Mouse (Mus musculus): Measurements from ENCODE around the gene Glcci1. TPM values are rescaled to one million over a fixed set of nuclear protein-coding genes. Genes with fewer than 3 reads are reported as not detected.
"Not testable (repeated sequence)": the region's sequence is repeated elsewhere in the genome, so short reads cannot be mapped to it uniquely, and the experiment has no call there.

Gene Glcci1
- total RNA-seq, 4 experiments from 2014 or later = 2.3 to 4.0 (median 3.6) TPM

- no peak for DNase-seq (ENCODE audit: low spot score in 2 of 2)
These were observed 14.1 kb upstream of the Glcci1 start for GRCm38 (mm10) chr6:8495109-8495826.

DNA sequence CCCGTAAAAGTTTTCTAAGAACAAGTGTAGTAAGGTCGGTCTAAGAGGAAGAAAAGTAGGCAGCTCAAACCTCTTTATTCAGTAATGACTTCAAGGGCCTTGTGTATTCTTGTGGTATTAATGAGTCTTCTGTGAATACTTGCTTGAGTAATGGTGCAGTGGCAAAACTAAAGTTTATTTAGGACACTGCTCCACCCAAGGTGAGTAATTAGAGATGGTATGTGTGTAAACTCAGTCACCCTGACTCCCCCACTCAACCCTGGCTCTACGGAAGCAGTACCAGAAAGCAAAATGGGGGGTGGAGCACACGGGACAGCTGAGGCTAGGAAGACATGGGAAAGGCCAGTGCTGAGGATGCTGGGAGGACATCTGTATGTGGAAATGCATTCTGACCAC lies 13.6 kb upstream of the Glcci1 start:
- DNase-seq (ENCODE audit: low spot score in 2 of 2) = no peak

DNA sequence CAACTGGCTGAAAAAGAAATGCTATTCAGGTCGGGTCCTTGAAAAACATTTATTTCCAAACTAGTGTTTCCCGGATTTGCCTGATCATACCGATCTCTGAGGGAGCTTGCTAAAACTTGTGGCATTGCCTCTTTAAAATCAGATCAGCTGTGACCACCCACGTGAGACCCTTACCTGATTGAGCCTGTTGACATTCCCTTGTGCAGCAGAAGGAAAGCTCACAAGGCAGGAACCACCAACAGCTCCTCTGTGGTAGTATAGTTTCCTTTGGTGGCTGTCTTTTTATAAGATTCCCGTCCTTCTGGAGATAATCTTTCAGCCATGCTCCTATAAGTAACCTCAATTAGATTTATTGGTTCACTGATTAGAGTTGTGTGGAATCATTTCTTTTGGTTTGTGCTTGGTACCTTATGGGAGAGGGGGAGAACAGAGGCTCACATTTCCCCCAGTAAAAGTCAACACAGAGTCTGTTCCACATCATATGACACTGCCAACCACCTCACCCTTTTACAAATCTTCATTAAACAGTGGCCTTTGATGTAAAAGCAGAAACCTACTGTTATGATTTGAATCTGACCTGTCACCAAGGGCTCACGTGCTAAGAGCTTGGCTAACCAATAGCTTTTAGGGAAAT lies 12.0 kb upstream of the Glcci1 start:
- no peak for DNase-seq (ENCODE audit: low spot score in 2 of 2)

DNA sequence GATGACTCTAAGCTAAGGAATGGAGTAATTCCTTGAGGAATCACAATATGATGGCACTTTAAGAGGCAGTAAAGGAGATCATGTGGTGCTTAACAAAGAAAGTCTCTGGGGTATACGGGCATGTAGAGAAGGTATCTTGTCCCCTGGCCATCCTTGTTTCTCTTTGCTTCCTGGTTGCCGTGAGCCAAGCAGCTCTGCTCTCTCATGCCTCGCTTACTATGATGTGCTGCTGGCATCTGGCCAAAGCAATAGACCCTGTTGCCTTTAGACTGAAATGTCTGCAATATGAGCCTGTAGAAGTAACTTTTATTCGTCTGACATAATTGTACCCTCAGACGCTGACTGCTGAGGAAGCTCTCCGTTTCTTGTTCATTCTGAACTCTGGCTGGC lies 11.5 kb upstream of the Glcci1 start:
- no peak for DNase-seq (ENCODE audit: low spot score in 2 of 2)

- no peak for DNase-seq (ENCODE audit: low spot score in 2 of 2)
These were observed 10.4 kb upstream of the Glcci1 start for GRCm38 (mm10) chr6:8498961-8499360.

- DNase-seq (ENCODE audit: low spot score in 2 of 2) = no peak
These were observed 5.4 kb upstream of the Glcci1 start for GRCm38 (mm10) chr6:8503953-8504352.

GRCm38 (mm10) chr6:8504521-8505228 lies 4.7 kb upstream of the Glcci1 start:
- DNase-seq (ENCODE audit: low spot score in 2 of 2) = no peak

- DNase-seq (ENCODE audit: low spot score in 2 of 2) = no peak
These were observed 2.8 kb upstream of the Glcci1 start for GRCm38 (mm10) chr6:8506631-8507030.

- DNase-seq (ENCODE audit: low spot score in 2 of 2) = peak; percentile 99 to 100
These were observed 390 bp upstream of the Glcci1 start for GRCm38 (mm10) chr6:8508883-8509536.

- peak in 1 of 2 experiments; percentile 5 for DNase-seq (ENCODE audit: low spot score in 2 of 2)
These were observed 812 bp downstream of the Glcci1 start for GRCm38 (mm10) chr6:8509961-8510863.

DNA sequence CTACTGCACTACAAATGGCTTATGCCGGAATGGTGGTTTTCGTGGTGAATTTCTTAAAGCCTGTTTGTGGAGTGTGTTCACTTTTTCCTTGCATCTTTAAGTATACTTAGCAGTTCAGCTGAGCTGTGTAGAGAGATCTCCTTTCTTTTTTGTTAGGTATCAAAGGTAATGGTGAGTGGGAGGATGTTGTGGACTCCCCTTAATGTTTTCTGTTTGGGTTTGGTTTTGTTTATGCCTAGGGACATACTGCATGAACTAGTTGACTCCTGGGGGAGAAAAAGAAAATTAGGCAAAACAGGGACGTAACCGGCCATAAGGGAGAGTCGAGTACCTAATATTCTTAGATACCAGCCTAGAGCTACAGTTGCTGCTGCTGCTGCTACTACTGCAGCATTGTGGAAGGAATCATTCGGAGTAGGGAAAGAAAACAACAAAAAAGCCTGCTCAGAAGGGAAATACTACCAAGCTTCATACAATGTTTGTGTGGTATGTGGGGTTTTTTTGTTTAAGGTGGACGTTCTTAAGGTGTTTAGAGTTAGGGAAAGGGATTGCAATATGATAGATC lies 1.5 kb downstream of the Glcci1 start:
- no peak for DNase-seq (ENCODE audit: low spot score in 2 of 2)

DNA sequence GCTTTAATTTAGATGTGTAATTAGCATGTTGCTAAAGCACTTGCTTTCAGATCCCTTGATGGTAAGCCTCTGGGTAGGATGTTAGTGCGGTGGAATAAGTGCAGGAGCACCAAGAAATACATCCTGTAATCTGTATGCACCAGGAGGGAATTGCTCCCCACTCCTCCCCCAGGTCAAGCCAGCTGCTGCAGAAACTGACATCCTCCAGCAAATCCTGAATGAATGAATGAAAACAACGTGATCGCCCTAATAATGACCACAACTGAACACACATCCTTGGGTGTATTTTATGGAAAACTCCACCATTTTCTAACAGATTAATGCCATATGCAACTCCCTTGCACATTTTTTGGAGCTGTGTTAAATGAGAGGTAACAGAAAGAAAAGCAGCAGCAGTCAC lies 2.0 kb downstream of the Glcci1 start:
- no peak for DNase-seq (ENCODE audit: low spot score in 2 of 2)

GRCm38 (mm10) chr6:8512416-8512815 lies 3.0 kb downstream of the Glcci1 start:
- DNase-seq (ENCODE audit: low spot score in 2 of 2) = no peak

- DNase-seq (ENCODE audit: low spot score in 2 of 2) = no peak
These were observed 10.3 kb downstream of the Glcci1 start for GRCm38 (mm10) chr6:8519687-8520086.

- no peak for DNase-seq (ENCODE audit: low spot score in 2 of 2)
These were observed 11.8 kb downstream of the Glcci1 start for GRCm38 (mm10) chr6:8521231-8521630.

GRCm38 (mm10) chr6:8524717-8525116 lies 15.3 kb downstream of the Glcci1 start:
- DNase-seq (ENCODE audit: low spot score in 2 of 2) = no peak

DNA sequence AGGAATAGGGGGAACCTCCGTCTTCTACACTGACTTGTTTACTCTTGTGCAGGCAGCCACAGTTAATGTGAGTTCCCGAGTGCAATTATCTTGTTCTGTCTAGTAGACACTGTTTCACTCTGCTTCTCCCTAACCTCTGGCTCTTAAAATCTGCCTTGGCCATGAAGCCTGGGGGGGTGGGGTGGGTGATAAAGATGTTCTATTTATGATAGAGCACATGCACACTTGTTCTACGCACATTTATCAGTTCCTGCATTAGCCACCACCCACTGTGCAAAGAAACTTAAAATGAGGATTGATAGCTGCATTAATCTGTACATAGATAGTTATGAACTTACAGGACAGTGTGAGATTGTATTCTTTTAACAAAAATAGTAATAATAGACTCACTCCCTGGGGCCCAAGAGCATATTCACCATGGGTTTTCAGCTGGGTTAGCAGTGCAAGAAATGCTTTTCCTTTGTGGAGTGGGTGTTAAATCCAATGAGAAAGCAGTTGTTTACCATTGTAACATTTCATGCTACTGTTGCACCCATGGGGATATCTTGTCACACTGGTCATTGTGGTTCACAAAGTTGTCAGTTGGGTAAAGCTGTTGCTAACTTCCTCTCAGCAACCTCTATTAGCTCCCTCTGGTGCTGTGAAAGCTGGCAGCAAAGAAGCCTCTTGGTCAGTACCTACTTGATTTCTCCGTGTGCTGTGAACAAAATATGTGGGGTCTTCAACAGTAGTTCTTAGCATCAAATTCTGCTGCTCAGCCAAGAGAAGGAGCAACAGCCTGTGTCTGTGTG lies 21.9 kb downstream of the Glcci1 start:
- DNase-seq (ENCODE audit: low spot score in 2 of 2) = no peak

- no peak for DNase-seq (ENCODE audit: low spot score in 2 of 2)
These were observed 27.5 kb downstream of the Glcci1 start for GRCm38 (mm10) chr6:8536944-8537343.

- not testable (repeated sequence) for DNase-seq (ENCODE audit: low spot score in 2 of 2)
These were observed 32.1 kb downstream of the Glcci1 start for GRCm38 (mm10) chr6:8541531-8541930.

DNA sequence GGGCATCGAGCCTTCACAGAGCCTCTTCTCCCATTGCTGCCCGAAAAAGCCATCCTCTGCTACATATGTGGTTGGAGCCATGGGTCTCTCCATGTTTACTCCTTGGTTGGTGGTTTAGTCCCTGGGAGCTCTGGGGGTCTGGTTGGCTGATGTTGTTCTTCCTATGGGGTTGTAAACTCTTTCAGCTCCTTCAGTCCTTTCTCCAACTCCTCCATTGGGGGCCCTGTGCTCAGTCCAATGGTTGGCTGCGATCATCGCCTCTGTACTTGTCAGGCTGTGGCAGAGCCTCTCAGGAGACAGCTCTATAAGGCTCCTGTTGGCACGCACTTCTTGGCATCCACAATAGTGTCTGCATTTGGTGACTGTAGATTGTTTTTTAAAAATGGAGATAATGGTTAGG lies 35.4 kb downstream of the Glcci1 start:
- DNase-seq (ENCODE audit: low spot score in 2 of 2) = no peak

All from gastrocnemius, adult 8-10 months (tissue).